Mouse (Mus musculus) spleen, adult 2 months (tissue): ENCODE results near the gene Tenm3.

ENCODE experiments used
- CTCF ChIP-seq: fragments of 200-500 bp; IDR thresholded peaks from 2 replicates; pipeline ENCODE4 v1.5.1; 2011; ENCODE audit warnings: mild to moderate bottlenecking, inconsistent platforms; ENCODE audit not compliant: insufficient read depth, insufficient read length, insufficient replicate concordance; ENCODE audit errors: extremely low read depth
- POLR2A ChIP-seq: fragments of 200-500 bp; IDR thresholded peaks from 2 replicates; pipeline ENCODE4 v1.6.1; 2011; ENCODE audit warnings: low read depth, low read length, inconsistent platforms

- TF ChIP-seq POLR2A (no peak), CTCF (no peak)
Observed at GRCm38 (mm10) chr8:48348901-48349300, 494.9 kb downstream of the Tenm3 start.
